Mouse (Mus musculus) CH12.LX (cell line): ENCODE measurements around the gene Olfr957.

Experiments
- CTCF ChIP-seq, 2 experiments: IDR thresholded peaks in 1 of 2; conservative IDR thresholded peaks in 1 of 2; 2 replicates each; pipeline ENCODE4 v1.5.1; 2011 to 2012; ENCODE audit warnings: low read depth in 2 of 2, low read length in 2 of 2, improper control_type of control experiment in 1 of 2, inconsistent platforms in 1 of 2, mild to moderate bottlenecking in 1 of 2, moderate library complexity in 1 of 2
- EP300 ChIP-seq: IDR thresholded peaks from 2 replicates; pipeline ENCODE4 v1.6.1; 2011; ENCODE audit warnings: low read length, improper control_type of control experiment
- GABPA ChIP-seq: IDR thresholded peaks from 2 replicates; pipeline ENCODE4 v1.6.1; 2012; ENCODE audit warnings: low read depth, low read length, improper control_type of control experiment, inconsistent platforms; ENCODE audit not compliant: insufficient replicate concordance
- HCFC1 ChIP-seq: IDR thresholded peaks from 2 replicates; pipeline ENCODE4 v1.6.1; 2012; ENCODE audit warnings: low read depth, mild to moderate bottlenecking, inconsistent platforms, low read length, improper control_type of control experiment
- MAFK ChIP-seq: IDR thresholded peaks from 2 replicates; pipeline ENCODE4 v1.6.1; 2011; ENCODE audit warnings: low read length, improper control_type of control experiment; ENCODE audit not compliant: insufficient replicate concordance
- MAX ChIP-seq: IDR thresholded peaks from 2 replicates; pipeline ENCODE4 v1.6.1; 2011; ENCODE audit warnings: low read length, improper control_type of control experiment
- MAZ ChIP-seq: IDR thresholded peaks from 2 replicates; pipeline ENCODE4 v1.6.1; 2012; ENCODE audit warnings: low read depth, mild to moderate bottlenecking, inconsistent platforms, low read length, improper control_type of control experiment, moderate library complexity
- MYC ChIP-seq: IDR thresholded peaks from 2 replicates; pipeline ENCODE4 v1.6.1; 2011; ENCODE audit warnings: low read depth, mild to moderate bottlenecking, improper control_type of control experiment, low read length
- POLR2A ChIP-seq: IDR thresholded peaks from 2 replicates; pipeline ENCODE4 v1.6.1; 2011; ENCODE audit warnings: low read depth, mild to moderate bottlenecking, improper control_type of control experiment, low read length
- SIN3A ChIP-seq: IDR thresholded peaks from 2 replicates; pipeline ENCODE4 v1.6.1; 2012; ENCODE audit warnings: low read length, improper control_type of control experiment, inconsistent platforms
- SMC3 ChIP-seq: IDR thresholded peaks from 2 replicates; pipeline ENCODE4 v1.6.1; 2011; ENCODE audit warnings: low read depth, low read length, improper control_type of control experiment
- ZMIZ1 ChIP-seq: IDR thresholded peaks from 2 replicates; pipeline ENCODE4 v1.6.1; 2012; ENCODE audit warnings: low read depth, mild to moderate bottlenecking, inconsistent platforms, low read length, improper control_type of control experiment
- ZNF384 ChIP-seq: IDR thresholded peaks from 2 replicates; pipeline ENCODE4 v1.6.1; 2012; ENCODE audit warnings: low read depth, low read length, improper control_type of control experiment, inconsistent platforms

DNA sequence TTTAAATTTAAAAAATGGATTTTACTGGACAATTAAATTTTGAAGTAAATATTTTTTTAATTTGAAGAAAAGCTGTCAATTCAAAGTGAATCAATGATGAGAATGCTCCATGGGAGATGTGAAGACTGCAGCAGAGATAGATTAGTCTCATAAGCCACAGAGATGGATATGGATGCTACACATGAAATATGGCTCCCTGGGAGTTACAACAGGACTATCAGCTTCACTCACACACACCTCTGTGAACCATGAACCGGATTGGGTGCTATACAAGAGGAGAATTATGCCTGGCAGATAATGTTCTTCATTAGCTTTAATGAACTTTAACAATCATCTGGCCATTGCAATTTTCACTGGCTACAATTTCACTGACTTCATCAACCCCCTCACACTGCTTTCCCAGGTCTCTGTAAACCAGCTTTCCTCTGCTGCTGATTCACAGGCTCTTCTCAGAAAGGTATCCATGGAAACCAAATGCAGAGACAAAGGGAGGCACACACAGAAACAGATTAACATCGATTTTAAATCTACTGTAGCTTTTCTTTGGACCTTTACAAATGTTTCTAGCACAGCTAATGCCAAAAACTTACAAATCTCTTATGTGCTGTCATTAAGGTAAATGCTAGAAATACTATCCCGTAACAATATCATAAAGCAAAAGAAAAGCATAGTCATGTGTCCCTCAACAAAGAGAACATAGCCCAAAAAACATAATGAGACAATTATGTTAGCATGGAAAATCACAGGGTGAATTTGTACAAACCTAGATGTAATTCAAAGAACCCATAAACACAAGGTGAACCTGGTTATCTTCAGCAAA is 42.1 kb upstream of the Olfr957 start:
- no peak for TF ChIP-seq POLR2A
- no peak for TF ChIP-seq MAFK
- TF ChIP-seq GABPA, result no peak
- no peak for TF ChIP-seq MAZ
- TF ChIP-seq MYC, result no peak
- no peak for TF ChIP-seq HCFC1
- TF ChIP-seq ZMIZ1, result no peak
- TF ChIP-seq CTCF (conservative IDR thresholded peaks at IDR 0.05 in 1 of 2, IDR thresholded peaks at IDR 0.05 in 1 of 2; ENCODE audit: low read depth in 2 of 2, low read length in 2 of 2), result no peak
- TF ChIP-seq ZNF384, result no peak
- TF ChIP-seq EP300, result no peak
- TF ChIP-seq MAX, result no peak
- TF ChIP-seq SIN3A, result no peak
- TF ChIP-seq SMC3, result no peak
